Mouse (Mus musculus) 3T3-L1 (cell line): ENCODE data around the gene Cpsf3.

Source experiments
- DNase-seq: peaks from one replicate; pipeline ENCODE4 v3.0.0-alpha.2; 2015; ENCODE audit warnings: low read depth, low spot score

The Cpsf3 gene

DNA sequence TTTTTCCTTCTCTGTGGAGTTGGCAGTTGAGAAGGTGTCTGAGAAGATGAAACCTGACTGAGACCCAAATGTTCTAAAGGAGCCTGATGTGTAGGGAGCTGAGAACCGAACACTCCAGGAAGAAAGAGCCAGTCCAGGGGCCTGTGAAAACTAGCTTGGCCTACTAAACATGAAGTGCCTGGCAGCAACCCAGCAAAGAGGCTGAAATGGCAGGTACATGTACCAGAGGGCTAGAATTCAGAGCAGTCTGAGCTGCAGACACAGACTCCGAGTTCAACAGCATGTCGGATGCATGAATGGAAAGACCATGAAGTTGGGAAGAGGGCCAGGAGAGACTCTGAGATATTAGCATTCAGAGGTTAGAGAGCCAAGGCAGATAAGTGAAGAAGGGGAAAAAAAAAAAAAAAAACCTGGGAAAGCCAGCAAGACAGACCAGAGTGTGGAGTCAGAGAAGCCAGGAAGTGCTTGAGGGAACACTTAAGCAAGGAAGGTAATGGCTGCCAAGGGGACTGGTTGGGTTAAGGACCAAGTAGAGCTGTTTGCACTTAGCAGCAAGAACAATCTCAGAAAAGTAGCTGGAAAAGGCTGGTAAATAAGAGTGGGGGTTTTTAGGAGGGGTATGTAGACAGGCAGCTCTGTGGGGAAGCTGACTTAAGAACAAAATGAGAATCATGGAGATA is 3.7 kb downstream of the Cpsf3 start:
- DNase-seq = no peak

DNA sequence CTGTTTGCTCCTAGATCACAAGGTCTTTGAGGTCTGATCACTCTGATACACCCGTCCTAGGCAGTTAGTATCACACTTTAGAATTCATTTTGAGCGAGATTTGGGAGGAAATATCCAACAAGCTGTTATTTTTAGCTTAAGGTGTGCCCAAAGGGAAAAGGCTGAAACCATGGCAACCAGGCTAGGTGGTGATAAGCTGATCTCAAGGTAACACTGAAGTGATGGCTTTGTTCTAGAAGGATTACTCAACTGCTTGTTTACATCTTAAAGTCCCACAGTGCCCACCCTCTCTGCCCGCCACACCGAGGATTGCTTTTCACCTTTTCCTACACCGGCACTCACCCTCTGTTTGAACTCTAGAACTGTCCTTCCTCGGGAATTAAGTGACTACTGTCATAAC is 4.5 kb downstream of the Cpsf3 start:
- no peak for DNase-seq

DNA sequence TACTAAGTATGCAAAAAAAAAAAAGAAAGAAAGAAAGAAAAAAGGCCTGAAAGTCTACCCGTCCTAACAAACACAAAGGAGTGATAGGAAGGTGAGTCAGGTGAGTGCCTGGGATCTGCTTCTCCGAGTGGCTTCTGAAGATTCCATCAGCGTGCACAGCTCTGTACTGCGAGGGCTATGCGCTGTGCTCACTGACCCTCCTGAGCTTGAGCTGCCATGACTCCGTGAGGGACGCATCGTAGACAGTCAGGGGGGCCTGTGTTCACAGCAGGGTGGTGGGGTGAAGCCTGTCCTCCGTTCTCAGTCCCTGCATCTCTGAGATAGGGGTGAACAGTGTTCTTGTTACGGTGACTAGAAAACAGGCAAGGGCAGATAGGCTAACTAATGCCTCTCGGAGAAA is 13.7 kb downstream of the Cpsf3 start:
- DNase-seq = no peak

DNA sequence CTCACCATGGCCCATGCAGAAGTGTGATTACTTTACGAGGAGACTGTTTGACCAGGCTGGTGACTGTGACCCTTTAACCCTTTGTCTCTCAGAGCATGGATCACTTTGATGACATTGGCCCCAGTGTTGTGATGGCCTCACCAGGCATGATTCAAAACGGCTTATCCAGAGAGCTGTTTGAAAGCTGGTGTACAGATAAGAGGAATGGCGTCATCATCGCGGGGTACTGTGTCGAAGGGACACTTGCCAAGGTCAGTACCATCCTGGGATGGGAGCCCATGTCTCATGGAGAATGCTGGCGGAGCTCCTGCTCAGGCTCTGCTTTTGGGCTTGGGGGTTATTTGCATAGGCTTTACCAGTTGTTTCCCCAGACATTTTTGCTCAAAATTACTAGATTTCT is 16.1 kb downstream of the Cpsf3 start:
- no peak for DNase-seq

DNA sequence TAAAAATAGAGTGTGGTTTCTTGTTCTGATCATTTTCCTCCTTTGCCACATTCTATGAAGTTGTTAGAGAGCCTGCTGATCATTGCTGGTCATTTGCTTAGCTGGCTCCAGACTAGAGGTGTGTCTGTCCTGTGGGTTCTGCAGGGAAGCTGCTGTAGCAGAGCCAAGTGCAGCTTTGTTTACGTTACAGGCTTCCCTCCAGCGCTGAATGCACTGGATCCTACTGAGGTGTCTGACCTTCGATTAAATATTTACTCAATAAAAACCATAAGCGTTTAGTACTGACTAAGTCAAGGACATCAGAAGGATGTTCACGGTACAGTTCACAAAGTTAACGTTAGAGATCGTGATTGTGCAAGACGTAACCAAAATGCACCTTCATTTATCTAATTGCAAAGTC is 16.7 kb downstream of the Cpsf3 start:
- DNase-seq = no peak

DNA sequence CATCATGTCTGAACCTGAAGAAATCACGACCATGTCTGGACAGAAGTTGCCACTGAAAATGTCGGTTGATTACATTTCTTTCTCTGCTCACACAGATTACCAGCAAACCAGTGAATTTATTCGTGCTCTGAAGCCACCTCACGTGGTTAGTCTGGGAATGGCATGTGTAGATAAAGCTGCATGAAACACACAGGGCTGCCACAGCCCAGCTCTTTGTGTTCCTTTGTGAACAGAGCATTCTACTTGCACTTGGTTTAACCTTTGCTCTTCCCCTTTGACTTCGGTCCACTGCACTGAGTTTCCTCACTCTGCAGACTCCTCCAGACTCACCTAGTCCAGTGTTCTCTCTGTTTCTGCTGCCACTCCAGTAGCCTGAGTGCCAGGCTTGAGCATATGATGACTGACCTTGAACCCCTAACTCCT is 17.2 kb downstream of the Cpsf3 start:
- no peak for DNase-seq

DNA sequence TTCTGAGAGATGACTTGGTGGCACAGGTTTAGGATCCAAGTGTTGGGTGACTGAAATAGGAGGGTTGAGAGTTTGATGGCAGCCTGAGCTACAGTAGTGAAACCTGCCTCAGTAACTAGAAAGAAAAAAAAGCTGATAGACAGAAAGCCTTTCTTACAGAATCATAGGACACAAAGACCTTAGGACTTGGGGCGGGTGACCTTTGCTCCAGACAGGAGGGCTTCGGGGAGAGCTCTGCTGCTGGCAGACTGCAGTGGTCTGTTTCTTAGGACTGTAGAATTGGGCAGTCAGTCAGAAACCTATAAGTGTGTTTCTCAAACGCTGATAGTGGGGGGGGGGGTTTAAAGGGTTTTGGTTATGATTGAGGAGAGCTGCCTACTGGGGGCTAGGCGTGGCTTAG is 20.6 kb downstream of the Cpsf3 start:
- no peak for DNase-seq

DNA sequence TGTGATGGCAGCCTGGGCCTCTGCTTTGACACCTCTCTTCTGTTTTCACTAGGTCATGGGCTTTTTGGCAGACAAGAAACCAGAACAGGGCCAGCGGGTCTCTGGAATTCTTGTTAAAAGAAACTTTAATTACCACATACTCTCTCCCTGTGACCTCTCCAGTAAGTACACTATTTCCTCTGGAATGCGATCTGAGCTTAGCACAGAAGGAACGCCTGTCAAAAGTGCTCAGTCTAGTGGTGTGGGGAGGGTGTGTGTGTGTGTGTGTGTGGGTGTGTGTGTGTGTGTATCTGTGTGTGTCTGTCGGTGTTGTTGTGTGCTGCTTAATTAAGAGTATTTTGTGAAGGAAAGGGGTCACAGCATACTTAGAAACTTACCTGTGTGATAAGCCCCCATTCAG is 21.5 kb downstream of the Cpsf3 start:
- no peak for DNase-seq

DNA sequence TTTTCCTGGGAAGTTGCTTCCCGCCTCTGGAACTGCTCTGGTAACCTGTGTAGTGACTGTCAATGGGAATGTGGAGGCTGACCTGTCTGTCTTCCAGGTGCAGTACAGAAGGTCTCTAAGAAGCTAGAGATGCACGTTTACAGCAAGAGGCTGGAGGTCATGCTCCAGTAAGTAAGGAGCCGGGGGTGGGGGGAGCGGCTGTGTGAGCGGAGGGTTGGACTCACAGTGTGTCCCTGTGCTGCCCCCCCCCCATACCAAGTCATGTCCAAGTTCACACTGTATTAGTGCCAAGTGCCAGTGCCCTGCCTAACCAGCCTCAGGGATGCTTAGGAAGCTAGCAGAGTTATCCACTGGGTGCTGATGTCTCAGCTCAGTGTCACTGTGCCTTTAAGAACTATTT is 27.0 kb downstream of the Cpsf3 start:
- no peak for DNase-seq

DNA sequence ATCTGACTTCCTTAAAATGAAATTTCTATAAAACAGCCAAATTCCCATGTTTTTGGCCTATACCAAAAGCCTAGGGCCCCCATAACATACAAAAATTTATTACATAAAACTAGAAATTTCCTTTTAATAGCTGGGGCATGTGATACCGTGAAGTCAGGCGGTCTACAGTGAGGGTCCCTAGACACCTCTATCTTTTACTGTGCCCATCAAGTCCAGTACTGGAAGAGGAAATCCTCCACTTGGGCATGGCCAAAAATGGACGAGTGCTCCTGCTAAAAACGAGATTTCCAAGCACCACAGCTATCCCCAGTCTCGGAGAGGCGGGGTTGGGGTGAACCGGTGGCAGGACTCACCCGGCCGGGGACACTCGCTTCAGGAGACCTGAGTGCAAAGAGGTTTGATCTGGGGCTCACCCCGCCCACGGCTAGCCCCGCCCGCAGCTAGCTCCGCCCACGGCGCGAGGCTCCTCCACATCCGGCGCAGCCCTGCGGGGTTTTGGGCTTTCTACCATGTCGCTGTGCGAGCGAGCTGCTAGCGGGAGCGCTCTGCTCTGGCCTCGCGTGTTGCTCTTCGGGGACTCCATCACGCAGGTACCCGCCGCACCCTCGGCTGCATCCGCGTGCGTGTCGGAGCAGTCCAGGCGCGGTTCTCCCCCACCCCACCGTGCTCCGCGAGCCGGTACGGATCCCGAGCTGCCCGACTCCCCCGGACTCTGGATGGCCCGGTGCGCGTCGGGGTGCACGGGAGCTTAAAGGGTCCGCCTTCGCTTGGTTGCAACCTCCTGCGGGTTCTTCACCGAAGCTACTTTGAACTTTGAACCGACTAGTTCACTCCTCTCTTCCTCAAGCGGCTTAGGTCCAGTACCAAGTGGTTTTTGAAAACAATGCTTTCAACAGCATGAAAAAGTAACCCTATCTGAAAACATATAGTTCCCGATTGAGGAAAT is 31.0 kb downstream of the Cpsf3 start, which contains the start of gene Iah1:
Gene Iah1 (plus strand): TSS at position 467 of the 946 bp plus-strand sequence.
- DNase-seq = peak; percentile 75

DNA sequence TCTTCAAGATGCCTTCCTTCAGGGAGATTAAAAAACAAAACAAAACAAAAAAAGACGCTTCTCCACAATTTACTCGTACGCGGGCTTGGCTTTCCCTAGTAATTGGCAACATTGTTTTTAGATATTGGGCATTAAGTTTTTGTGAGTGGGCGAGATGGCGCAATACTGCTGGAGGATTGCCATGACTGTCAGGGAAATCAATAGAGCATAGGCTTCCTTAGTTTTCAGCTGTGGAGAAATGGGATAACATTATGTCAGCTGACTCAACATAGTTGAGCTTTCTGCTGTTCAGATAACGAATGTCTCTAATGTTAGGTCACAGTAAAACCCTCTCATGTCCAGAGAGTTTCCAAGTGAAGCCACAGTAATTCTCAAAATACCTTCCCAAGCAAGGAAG is 31.7 kb downstream of the Cpsf3 start:
- peak; percentile 54 for DNase-seq

DNA sequence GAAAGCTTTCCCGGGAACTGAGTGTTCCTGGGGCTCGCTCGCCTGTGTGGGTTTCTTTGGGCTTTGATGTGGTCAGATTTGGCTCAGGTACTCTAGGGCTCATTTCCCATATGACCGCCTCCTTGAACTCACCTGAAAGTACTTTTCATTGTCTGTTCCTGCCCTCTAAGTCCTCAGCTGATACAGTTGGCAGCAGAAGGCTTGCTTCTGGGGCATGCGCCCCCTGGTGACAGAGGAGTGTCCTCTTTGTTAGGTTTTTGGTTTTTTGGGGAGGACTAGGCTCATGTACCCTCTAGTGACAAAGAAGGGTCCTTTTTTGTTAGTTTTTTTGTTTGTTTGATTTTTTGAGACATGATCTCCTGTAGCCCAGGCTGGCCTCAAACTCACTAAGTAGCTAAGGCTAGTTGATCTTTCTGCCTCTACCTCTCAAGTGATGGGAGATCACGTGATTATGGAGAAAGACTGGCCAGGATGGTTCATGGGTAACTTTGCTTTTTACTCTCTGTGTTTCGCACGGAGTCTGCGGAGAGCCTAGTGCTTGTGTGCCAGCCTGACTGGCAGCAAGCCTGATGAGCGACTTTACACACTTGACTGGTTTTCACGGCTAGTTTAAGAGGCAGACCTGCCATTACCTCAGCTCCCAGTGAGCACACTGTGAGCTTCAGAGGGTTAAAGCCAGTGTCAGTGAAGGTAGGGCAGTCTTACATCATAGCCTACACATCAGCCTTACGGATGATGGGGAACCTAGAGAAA is 33.1 kb downstream of the Cpsf3 start:
- peak; percentile 83 for DNase-seq

DNA sequence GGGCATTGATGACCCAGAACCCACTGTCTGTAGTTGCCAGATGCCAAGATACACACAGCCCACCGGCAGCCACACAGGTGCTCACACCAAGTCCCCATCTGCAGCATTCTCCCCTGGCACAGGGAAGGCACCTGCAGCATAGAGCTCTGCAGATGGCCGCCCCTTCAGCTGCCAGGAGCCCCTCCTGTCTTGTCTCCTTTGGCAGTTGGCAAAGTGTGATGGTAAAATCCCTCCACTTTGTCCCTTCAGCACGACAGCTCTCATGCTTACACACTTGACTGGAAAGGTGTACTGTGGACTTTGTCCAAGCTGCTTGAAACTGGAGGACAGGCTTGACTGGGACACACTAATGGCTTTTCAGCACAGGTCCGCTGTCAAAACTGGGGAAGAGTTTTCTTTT is 35.1 kb downstream of the Cpsf3 start:
- DNase-seq = no peak

DNA sequence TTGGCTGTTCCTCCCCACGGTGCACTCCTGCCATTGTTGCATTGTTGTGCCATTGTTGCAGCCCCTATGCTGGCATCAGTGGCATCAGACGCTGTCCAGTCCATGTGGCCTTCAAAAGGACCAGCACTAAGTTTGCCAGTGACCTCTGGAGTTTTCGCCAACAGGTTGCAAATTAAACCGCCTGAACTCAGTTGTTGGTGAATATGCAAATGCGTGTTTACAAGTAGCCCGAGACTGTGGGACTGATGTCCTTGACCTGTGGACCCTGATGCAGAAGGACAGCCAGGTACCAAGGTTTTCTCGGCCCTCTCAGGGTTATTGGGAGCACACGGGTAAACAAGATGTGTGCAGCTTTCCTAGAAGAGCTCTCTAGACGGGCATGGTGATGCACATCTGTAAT is 36.0 kb downstream of the Cpsf3 start:
- no peak for DNase-seq

DNA sequence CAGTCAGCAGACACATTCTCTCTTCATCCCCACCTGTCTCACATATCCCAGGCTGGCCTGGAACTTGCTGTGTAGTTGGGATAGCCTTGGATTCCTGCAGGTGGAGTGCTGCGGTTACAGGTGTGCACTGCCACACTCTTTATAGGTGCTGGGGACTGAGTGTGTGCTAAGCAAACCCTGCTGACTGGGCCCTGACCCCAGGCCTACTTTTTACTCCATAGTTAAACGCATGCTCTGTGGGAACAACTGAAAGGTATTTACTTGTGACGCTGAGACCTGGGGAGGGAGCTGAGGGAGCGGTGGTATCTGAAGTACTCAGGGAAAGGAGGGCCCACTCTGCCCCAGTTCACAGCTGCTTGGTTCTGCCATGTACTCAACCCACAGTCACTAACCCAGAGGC is 37.1 kb downstream of the Cpsf3 start:
- DNase-seq = no peak

DNA sequence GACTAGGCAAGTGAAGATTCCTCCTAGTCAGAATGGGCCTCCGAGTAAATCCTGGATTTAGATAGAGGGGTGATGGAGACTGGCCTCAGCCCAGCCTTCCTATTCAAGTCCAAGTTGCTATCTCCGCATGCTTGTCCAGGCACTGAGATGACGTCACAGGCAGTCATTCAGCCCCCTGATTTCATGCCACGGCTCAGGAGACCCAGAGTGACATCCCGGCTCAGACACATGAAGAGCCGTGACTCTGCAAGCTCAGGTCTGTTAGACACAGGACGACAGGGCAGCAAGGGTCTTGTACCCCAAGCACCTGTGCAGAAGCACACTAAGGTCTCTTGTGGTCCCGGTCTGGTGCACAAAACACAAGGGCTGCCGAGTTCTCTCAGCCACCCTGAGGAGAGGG is 37.7 kb downstream of the Cpsf3 start:
- no peak for DNase-seq

DNA sequence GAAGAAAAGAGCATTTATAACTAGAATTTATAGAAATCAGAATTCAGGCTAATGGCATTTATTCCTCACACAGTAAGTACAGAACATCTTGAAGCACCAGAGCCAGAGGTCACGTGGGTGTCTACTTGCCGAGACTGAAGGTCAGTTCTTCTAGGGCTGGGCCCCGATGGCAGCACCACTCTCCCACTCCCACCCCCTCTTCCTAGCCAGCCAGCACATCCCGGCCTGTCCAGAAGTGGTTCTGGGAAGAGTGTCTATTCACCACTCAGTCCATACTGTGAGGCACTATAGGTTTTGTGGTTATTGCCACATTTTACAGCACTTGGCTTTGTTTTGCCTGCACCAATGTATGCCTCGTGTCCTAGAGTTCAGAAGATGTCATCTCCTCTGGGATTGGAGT is 38.9 kb downstream of the Cpsf3 start:
- no peak for DNase-seq

DNA sequence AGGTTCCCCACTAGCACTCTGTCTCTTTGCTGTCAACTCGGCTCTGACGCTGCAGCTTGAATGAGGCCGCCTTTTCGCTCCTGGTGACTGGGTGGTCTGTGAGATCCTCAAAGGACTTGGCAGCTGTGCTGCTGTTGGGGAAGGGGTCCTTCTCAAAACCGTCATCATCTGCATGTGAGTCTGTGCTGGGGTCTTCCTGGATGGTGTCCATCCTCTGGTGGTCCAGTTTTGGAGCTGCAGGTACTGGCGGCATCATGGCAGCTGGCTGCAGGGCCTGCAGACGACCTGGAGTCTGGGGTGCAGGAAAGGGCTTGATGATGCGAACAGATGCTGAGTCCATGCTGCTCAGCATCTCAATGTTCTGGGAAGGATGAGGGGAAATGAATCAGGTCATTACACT is 40.1 kb downstream of the Cpsf3 start:
- DNase-seq = no peak

DNA sequence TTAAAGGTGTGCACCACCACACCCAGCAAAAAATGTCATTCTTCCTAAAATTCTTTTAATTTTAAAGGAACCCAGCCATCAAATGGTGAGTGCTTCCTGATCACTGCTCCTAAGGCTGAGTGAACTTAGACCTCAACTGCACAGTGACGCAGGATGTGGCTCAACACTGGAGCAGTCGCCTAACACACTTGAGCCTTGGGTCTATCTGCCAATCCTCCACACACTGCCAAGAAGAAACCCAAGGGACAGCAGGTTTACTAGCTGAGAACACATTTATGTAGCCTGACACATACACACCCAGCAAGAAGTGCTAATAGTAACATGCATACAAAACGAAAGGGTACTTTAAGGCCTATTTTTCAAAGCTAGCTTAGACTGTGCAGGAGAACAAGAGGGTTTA is 41.1 kb downstream of the Cpsf3 start:
- DNase-seq = no peak

DNA sequence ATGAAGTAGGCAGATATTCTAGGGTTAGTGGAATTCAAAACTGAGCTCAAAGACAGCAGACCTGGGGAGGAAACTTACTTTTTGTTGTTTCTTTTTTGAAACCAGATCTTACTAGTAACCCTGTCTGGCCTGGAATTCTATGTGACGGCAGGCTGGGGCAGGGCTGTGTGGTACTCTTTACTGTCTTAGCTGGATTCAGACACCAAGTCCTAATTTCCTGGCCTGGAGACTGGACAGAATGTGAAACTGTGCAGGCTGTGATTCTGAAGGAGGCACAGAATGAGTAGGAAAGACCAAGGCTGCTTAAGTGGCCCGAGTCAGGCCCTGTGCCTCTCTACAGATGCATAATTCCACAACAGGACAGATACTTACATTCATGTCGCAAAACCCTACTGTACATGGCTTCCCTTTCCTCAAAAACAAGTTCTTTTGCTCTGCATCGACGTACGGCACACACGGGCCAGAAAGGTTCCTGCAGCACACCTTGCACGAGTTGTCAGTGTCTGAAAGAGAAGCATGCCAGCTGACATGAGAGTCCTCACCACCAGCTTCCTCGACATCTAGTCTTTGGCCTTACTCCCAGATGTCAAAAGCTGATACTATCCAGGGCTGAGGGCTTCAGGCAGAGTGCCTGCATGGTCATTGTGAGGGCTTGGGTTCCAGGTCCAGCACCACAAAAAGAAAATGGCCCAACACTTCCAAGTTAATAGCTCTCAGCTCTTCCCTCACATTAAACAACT is 44.6 kb downstream of the Cpsf3 start:
- DNase-seq = no peak

DNA sequence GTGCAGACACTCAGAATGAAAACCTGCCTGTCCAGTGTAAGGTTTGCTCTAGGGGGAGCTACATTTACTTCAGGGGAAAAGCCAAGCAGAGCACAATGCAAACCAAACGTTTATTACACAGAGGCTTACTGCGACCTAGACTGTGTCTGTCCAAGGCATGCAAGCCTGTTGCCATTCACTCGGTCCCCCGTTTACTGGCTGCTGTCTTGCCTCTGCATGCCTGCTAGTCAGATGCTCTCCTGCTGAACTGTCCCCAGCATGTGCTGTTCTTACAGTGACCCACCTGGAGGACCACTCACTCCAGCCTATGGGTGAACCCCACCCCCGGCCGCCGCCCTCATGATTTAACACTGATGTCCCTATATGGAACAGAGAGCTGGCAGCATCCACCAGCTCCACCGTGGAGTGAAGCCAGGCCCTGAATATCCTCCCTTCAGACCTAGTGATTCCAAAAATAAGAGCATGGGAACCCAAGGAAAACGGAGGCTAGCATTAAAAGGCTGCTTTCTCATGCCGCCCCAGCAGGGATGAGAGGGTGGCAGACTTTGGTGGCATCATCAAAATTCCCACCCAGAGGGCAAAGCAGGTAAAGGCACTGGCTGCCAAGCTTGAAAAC is 45.9 kb downstream of the Cpsf3 start:
- no peak for DNase-seq
